Mouse (Mus musculus) lung, adult 2 months (tissue): ENCODE measurements around the gene Acot11.

ENCODE experiments used
- CTCF ChIP-seq: fragments of 200-500 bp; IDR thresholded peaks from 2 replicates; pipeline ENCODE4 v1.5.1; 2011; ENCODE audit warnings: mild to moderate bottlenecking, low read length, control low read depth; ENCODE audit not compliant: insufficient read depth
- POLR2A ChIP-seq: fragments of 200-500 bp; IDR thresholded peaks from 2 replicates; pipeline ENCODE4 v1.6.1; 2011; ENCODE audit warnings: low read depth, mild to moderate bottlenecking, control low read depth, low read length, borderline replicate concordance; ENCODE audit errors: extremely low read depth

- TF ChIP-seq CTCF (no peak), POLR2A (no peak)
Measured at GRCm38 (mm10) chr4:106785753-106786540, 18.9 kb downstream of the Acot11 start.
